Mouse (Mus musculus) kidney, adult 8-10 months (tissue): ENCODE measurements around the gene Crnkl1.
"Not testable (repeated sequence)": the region's sequence is repeated elsewhere in the genome, so short reads cannot be mapped to it uniquely, and the experiment has no call there.

Experiments
- DNase-seq, 2 experiments: peaks; one replicate each; pipeline ENCODE4 v3.0.0; 2022

Gene Crnkl1

GRCm38 (mm10) chr2:145905884-145906283 is 28.9 kb downstream of the Crnkl1 start:
- DNase-seq, result not testable (repeated sequence)

DNA sequence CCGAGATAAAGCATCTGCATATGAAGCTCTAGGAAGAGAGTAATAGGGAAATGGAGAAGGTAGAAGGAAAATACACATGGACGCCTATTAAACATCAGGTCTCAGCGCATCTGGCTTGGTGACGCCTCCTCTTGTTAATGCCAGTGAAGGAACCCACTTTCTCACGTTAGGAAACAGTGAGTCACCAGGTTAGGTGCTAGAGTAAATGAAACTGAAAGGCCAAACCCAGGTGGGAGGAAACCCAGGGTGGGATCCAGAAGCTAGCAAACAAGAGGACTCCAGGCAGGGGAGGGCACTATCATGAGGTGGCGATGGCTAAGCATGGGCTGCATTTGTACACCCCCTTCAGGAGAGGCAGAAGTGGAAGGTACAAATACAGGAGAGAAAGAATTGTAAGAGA is 29.7 kb downstream of the Crnkl1 start:
- DNase-seq, result no peak

- no peak for DNase-seq
These were observed 30.7 kb downstream of the Crnkl1 start for GRCm38 (mm10) chr2:145903983-145904616.

GRCm38 (mm10) chr2:145903061-145903901 is 31.5 kb downstream of the Crnkl1 start:
- DNase-seq, result peak; percentile 87 to 91

GRCm38 (mm10) chr2:145901861-145902260 is 33.0 kb downstream of the Crnkl1 start, which contains the start of gene Naa20:
Naa20 (plus strand) TSS chr2:145902099.
- DNase-seq, result no peak

DNA sequence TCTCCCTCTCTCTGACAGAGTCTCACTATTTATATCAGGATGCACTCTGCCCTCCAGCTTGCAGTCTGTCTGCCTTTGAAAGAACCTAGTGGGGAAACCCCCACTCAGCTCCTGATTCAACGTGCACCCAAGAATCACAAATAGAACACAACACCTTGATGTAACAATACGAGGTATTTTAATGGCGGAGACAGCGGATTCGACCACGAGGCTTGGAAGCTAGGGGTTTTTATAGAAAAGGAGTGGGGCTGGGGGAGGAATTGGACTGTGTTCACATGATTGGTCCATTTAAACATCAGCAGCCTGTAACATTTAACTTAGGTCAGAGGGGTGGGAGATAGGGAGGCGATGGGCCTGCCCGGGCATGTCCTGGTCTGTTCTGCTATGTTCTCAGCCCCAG is 34.5 kb downstream of the Crnkl1 start:
- not testable (repeated sequence) for DNase-seq

- DNase-seq, result no peak
These were observed 36.7 kb downstream of the Crnkl1 start for GRCm38 (mm10) chr2:145898106-145898505.

DNA sequence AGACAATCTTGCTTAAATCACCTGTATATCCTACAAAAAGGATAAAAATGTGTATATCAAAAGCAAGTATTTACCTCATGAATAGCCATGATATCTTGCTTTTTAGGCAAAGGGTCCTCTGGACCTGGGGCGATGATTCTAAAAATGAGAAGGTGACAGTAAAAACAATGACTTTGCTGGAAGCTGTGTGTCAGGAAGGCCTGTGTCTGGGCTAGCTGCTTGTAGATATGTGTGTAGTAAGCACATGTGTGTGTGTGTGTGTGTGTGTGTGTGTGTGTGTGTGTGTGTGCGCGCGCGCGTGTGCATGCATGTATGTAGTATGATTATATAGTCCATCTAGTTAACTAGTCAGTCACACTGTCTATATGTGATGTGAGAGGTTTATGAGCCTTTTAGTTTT is 41.1 kb downstream of the Crnkl1 start:
- no peak for DNase-seq

GRCm38 (mm10) chr2:145890571-145890970 is 44.2 kb downstream of the Crnkl1 start:
- no peak for DNase-seq

- no peak for DNase-seq
These were observed 45.9 kb downstream of the Crnkl1 start for GRCm38 (mm10) chr2:145888766-145889480.

DNA sequence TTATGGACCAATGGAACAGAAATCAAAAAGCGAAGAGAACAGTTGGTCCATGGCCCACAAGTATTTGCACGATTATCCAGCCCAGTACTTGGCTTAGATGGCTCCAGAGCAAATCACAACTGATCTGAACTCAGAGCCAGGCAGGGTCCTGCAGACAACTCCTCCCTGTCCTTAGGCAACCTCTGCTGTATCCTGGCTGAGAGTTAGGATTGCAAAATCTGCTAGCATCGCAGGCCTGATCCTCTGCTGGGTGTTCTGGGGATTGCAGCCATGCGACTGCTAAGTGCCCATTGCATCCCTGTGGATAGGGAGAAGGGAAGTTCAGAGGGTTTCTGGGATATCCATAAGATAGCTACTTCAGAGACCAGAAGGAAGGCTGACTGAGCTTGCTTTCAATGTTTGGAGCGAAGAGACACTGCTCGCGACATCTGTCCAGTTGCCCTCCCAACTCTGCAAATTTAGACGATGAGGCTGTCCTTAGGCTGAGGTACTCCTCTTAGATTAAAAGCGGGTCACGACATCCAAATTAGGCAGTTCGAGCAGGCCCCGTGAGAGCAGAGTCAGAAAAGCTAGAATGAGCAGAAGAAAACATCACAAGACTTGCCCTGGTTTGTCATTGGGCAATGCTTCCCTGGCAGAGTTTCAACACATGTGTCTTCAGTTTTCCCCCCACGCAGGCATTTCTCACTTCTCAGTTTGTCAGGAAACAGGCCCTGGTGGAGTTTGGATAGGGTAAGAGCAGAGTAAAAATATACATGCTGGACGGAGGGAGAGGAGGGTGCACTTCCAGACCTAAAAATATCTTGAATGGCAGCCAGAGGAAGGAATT is 46.7 kb downstream of the Crnkl1 start:
- peak; percentile 44 to 62 for DNase-seq

DNA sequence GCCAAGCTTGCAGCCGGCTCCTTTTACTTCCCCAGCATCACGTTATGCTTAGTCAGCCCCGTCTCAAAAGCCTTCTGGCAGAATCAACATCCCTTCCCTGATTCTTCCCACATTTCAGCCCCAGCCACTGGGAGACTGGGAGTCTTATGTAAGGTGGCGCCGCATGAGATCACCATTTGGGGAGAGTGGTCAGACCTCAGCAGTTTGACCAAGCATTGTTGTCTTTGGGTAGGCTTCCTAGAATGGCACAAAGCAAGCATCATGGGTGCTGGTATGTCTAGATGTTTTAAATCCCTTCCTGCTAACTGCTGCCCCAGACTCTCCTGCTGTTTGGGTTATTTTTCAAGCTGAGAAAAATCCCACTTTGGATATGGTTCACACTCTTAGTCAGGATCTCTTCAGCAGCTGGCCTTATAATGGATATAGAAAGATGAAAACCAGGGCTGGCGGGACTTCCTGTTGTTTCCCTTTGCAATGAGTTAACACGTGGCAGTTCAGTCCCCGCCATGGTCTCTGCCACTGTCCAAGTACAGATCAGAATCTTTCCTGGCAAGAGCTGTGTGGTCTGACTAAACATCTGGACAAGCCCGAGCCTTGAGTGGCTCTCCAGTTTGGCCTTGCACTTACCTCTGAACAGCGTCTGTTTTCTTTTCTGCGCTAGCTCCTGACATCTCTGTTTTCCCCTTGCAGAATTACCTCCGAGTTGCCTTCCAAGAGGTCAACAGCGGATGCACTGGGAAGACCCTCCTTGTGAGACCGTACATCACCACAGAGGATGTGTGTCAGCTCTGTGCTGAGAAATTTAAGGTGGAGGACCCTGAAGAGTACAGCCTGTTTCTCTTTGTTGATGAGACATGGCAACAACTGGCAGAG is 49.7 kb downstream of the Crnkl1 start:
- peak; percentile 46 to 50 for DNase-seq

DNA sequence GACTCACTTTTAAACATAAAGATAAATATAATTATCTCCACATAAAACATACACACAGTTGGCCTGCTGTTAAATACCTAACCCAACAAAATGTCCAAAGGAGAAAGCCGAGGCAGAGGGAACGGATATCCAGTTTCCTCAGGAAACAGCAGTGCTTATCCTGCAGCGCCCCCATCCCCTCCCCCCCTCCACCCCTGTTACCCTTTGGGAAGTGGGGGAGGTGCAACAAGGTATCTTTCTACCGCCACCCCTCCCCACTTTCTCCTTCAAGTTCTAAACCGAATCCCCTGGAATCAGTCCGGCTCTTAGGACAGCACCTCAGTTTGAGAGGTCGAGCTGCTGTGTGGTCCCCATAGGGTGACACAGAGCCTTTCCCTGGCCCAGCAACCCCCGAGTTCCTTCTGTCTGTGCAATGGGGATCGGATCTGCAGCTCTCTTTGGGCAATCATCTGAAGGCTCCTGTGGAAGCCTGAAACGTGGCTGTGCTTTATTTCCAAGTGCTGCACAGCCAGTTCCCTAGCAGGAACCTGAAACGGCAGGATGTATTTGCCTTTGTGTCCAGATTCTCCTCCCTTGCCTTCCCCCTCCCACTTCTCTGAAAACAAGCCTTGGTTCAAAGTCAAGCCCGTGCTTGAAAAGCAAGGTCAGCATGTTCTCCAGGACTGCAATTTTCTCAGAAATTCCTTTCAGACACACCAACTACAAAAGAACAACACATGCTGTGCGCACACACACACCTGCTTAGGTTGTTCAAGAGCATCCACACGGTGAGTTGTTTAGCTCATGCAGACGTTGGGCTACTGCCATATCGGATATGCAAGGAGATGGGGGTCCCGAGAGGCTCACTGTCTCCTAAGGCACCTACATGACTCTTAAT is 50.5 kb downstream of the Crnkl1 start:
- peak; percentile 57 to 67 for DNase-seq

DNA sequence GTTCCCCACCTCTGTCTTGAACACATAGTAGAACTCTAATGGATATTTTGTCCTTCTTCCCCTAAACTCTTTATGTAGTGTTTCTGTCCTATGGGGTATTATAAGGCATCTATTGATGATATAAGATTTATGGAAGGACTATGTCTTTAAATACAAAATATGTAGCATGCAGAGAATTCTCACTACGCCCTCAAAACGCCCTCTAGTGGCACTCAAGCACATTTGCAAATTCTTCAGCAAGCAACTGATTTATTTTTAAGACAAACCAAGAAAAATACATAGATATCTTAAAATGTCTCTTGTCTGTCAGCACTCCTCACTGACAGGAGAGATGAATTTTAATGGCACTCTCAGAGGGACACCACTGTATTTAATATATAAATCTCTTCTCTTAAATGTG is 52.4 kb downstream of the Crnkl1 start:
- no peak for DNase-seq

DNA sequence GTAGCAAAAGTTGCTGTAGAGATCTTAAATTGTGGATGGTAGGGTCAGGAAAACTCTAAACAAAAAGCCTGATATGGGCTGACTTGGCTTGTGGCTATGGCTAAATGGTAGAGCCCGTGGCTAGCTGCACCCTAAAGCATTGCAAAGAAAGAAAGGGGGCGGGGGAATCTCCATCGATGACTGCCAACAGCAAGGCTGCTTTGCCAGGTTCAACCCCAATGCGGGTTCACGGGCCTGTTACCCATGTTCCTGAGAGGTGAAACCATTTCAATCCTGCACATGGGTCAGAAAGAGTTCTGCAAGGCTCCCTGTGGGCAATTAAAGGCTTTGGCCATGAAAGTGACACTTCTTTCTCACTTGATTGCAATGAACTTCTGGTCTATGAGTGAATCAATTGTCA is 52.9 kb downstream of the Crnkl1 start:
- DNase-seq, result no peak

DNA sequence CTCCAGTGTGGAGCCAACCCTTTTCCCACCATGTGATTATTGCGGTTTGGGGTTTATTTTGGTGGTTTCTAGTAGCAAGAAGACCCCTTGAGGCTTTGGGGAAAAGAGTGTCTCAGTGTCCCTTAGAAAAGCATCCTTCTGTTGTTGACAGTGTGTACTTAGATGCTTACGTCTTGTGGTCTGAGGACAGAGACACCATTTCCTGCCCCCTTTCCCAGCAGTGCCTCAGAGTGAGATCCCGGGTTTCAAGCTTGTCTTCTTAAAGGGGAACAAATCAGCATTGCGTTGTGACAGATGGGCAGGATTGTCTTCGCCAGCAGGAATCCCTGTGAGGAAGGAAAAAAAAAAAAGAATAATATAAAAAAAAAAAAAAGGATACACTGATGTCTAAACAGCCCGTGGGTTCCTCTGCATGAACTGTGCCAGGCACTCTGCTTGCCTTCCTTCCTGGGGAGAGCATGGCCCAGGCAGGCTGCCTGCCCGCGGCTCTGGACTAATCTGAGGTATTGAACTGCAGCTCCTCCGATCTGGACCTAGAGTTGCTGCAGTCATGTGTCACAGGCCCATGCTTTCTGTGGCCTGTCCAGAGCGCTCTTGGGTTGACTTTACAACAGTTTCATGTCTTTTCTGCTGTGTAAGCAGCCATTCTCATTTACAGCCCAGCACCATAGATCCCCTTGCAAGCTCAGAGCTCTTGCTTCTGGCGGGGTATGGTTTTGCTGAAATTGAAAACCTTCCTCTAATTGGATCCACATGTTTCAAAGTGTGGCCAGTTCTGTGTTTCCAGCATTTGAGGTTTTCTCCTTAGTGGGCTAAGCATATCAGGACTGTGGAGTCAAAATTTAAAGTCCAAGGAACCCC is 53.7 kb downstream of the Crnkl1 start:
- DNase-seq, result no peak

- DNase-seq, result no peak
These were observed 57.6 kb downstream of the Crnkl1 start for GRCm38 (mm10) chr2:145877191-145877590.

GRCm38 (mm10) chr2:145874879-145875482 is 59.8 kb downstream of the Crnkl1 start:
- DNase-seq, result no peak

GRCm38 (mm10) chr2:145873953-145874352 is 60.9 kb downstream of the Crnkl1 start:
- no peak for DNase-seq
